Mouse (Mus musculus): ENCODE data around the gene Otor. TPM values are rescaled to one million over a fixed set of nuclear protein-coding genes. Genes with fewer than 3 reads are reported as not detected.

Gene Otor
- not detected for polyA plus RNA-seq (2017; shearing (Covaris generic))

GRCm38 (mm10) chr2:143078198-143078851, at the start of gene Otor:
Otor (plus strand) TSS chr2:143078473.

GRCm38 (mm10) chr2:143062812-143063792, 15.2 kb upstream of the Otor start, which contains the start of gene Snrpb2:
Snrpb2 (plus strand) TSS chr2:143063039.

Other genes starting within 250 kb of the Otor start
- gene Kif16b, start 176.9 kb upstream of the Otor start, polyA plus RNA-seq (2017; shearing (Covaris generic)): 26.6 TPM
- 47.9 TPM for gene Snrpb2, start 15.4 kb upstream of the Otor start, polyA plus RNA-seq (2017; shearing (Covaris generic))